Mouse (Mus musculus) hindbrain, embryonic 10.5 days (tissue): ENCODE data around the gene Parg. TPM values are rescaled to one million over a fixed set of nuclear protein-coding genes. Genes with fewer than 3 reads are reported as not detected.

Experiments
- DNase-seq: peaks from one replicate; pipeline ENCODE4 v3.0.0-alpha.2; 2017; ENCODE audit warnings: low spot score
- H3K27ac ChIP-seq: fragments of 300-500 bp; sonication (generic); 2 replicates; pipeline ENCODE4 v1.5.1; 2016; ENCODE audit warnings: mild to moderate bottlenecking, moderate library complexity
- H3K27me3 ChIP-seq: fragments of 300-500 bp; sonication (generic); 2 replicates; pipeline ENCODE4 v1.6.1; 2016; ENCODE audit warnings: mild to moderate bottlenecking; ENCODE audit not compliant: poor library complexity, insufficient read depth, severe bottlenecking
- H3K36me3 ChIP-seq: fragments of 300-500 bp; sonication (generic); 2 replicates; pipeline ENCODE4 v1.6.1; 2016; ENCODE audit warnings: mild to moderate bottlenecking, moderate library complexity
- H3K4me1 ChIP-seq: fragments of 300-500 bp; sonication (generic); replicated peaks from 2 replicates; pipeline ENCODE4 v1.6.1; 2016; ENCODE audit warnings: mild to moderate bottlenecking
- H3K4me3 ChIP-seq: fragments of 300-500 bp; sonication (generic); 2 replicates; pipeline ENCODE4 v1.5.1; 2016; ENCODE audit warnings: mild to moderate bottlenecking, moderate library complexity
- H3K9me3 ChIP-seq: fragments of 300-500 bp; sonication (generic); 2 replicates; pipeline ENCODE4 v1.6.1; 2016; ENCODE audit warnings: mild to moderate bottlenecking, moderate library complexity
- WGBS: fragments of 180-500 bp; shearing (Covaris S2); methylation state at CpG from one replicate; pipeline ENCODE4 v1.1.7; 2016; 5-methylcytosine and 5-hydroxymethylcytosine counted together
- polyA plus RNA-seq: library from polyadenylated mRNA; unstranded; fragments of >200 nt; fragmentation: Nextera tagmentation; extraction: Ambion mirVana; gene quantifications from 2 replicates; pipeline ENCODE4 v1.2.1, GENCODE M21; 2016

Gene Parg
- polyA plus RNA-seq, 1 experiment from 2014 or later, result 40.6 TPM

DNA sequence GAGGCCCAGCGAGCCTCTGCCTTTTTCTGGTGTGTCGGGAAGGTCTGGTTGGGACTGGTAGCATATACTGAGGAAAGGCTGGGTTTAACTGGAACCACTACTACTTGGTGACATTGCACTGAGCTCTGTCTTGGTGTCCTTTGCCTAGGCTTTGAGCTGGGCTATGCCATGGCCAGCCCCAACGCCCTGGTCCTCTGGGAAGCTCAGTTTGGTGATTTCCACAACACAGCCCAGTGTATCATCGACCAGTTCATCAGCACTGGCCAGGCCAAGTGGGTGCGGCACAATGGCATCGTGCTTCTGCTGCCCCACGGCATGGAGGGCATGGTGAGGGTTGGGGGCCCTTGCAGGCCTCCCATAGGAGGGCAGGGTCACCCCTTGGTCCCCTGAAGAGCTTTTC lies 142.4 kb downstream of the Parg start:
- DNase-seq, result no peak
- Histone ChIP-seq H3K27ac (no peak overlapping the region), H3K36me3 (peaks cover 84% of the 10 kb centered on the region), H3K9me3 (no peaks in the 10 kb centered on the region), H3K4me1 (no peaks in the 10 kb centered on the region), H3K4me3 (no peak overlapping the region), H3K27me3 (no peaks in the 10 kb centered on the region)
- 92% methylated on average over 7 of the region's 7 CpGs for WGBS

DNA sequence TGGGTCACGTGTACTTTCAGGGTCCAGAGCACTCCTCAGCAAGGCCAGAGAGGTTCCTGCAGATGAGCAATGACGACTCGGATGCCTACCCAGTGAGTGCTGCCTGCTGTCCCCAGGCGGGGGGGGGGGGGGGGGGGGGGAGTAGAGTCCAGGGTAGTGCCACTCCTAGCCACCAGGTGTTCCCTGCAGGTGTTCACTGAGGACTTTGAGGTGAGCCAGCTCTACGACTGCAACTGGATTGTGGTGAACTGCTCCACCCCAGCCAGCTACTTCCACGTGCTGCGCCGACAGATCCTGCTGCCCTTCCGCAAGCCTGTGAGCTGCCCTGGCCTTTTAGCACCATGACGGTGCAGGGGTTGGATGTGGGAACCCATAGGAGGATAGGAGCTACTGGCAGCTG lies 142.9 kb downstream of the Parg start:
- no peaks in the 10 kb centered on the region for H3K4me1 ChIP-seq
- peaks cover 79% of the 10 kb centered on the region for H3K36me3 ChIP-seq
- H3K9me3 ChIP-seq, result no peaks in the 10 kb centered on the region
- 90% methylated on average over 7 of the region's 10 CpGs for WGBS
- no peak for DNase-seq
- no peaks in the 10 kb centered on the region for H3K27me3 ChIP-seq
- no peak overlapping the region for H3K27ac ChIP-seq
- no peak overlapping the region for H3K4me3 ChIP-seq

Other genes with a start within 250 kb of the Parg start
- gene Galnt15, start 173.0 kb upstream of the Parg start, polyA plus RNA-seq, result 0.13 and 0.17 TPM in 2 replicates
- 22.2 and 23.0 TPM in 2 replicates for gene Oxnad1, start 116.6 kb upstream of the Parg start, polyA plus RNA-seq
- gene Dph3, start 116.2 kb upstream of the Parg start, polyA plus RNA-seq, result 89.7 and 93.6 TPM in 2 replicates
- gene Msmb, start 59.9 kb upstream of the Parg start, polyA plus RNA-seq, result not detected in 2 replicates
- 66.0 and 71.9 TPM in 2 replicates for gene Ncoa4, start 42.1 kb upstream of the Parg start, polyA plus RNA-seq
- gene Timm23, start 51 bp upstream of the Parg start, polyA plus RNA-seq, result 302 and 327 TPM in 2 replicates
- 15.7 and 17.8 TPM in 2 replicates for gene Ogdhl, start 120.1 kb downstream of the Parg start, polyA plus RNA-seq
- gene 1700024G13Rik, start 186.4 kb downstream of the Parg start, polyA plus RNA-seq, result 0.32 and 2.0 TPM in 2 replicates